13 mouse cellular contexts compared by ENCODE assay signal in genomic region chr13:90841213-90841553, GRCm38 (mm10).
DNase-seq lines count a peak whose midpoint lies in the region; ATAC-seq and TF ChIP-seq lines count a peak whose summit lies in the region.
"Had no signal": no experiment of that assay in that cellular context is flagged by ENCODE, and none has a peak within 500 bp of the region (broad histone marks: within the 10 kb centered on the region; RNA-seq: fewer than 3 reads in every experiment).

No protein-coding gene starts in this region.

- H3K4me1 ChIP-seq in hindbrain, embryonic 14.5 days (replicated peaks; ENCODE audit: control insufficient read depth, insufficient read depth, low read length) = no peaks in the 10 kb centered on the region
- no peaks in the 10 kb centered on the region for H3K4me1 ChIP-seq in hindbrain, embryonic 10.5 days (replicated peaks)
- H3K4me1 ChIP-seq in midbrain, embryonic 14.5 days (ENCODE audit: control insufficient read depth, insufficient read depth, low read length) = no peaks in the 10 kb centered on the region
- H3K4me1 ChIP-seq in midbrain, embryonic 16.5 days (ENCODE audit: control insufficient read depth, insufficient read depth, low read length) = peaks cover 3% of the 10 kb centered on the region; the same call in 1 of the 2 replicates
- no peaks in the 10 kb centered on the region for H3K4me1 ChIP-seq in forebrain, postnatal 0 days (ENCODE audit: insufficient read depth)
- H3K4me1 ChIP-seq in neural tube, embryonic 15.5 days = peaks cover 5% of the 10 kb centered on the region; the same call in 1 of the 2 replicates

- no peak overlapping the region for H3K4me3 ChIP-seq in hindbrain, embryonic 14.5 days (replicated peaks; ENCODE audit: low read length)
- H3K4me3 ChIP-seq in hindbrain, embryonic 10.5 days = no peak overlapping the region
- no peak overlapping the region for H3K4me3 ChIP-seq in midbrain, embryonic 14.5 days (replicated peaks; ENCODE audit: low read depth, low read length)
- H3K4me3 ChIP-seq in midbrain, embryonic 16.5 days (ENCODE audit: low read depth, low read length) = no peak overlapping the region
- no peak overlapping the region for H3K4me3 ChIP-seq in forebrain, postnatal 0 days (ENCODE audit: low read depth, low read length)
- no peak overlapping the region for H3K4me3 ChIP-seq in neural tube, embryonic 15.5 days (replicated peaks)
- H3K4me3 ChIP-seq: erythroblast, embryonic 14.5 days; liver, embryonic 13.5 days had no signal

- H3K27ac ChIP-seq in hindbrain, embryonic 14.5 days = no peak overlapping the region
- H3K27ac ChIP-seq in hindbrain, embryonic 10.5 days = no peak overlapping the region
- H3K27ac ChIP-seq in midbrain, embryonic 14.5 days (replicated peaks; ENCODE audit: low read depth, low read length) = no peak overlapping the region
- H3K27ac ChIP-seq in midbrain, embryonic 16.5 days (ENCODE audit: low read length) = no peak overlapping the region
- no peak overlapping the region for H3K27ac ChIP-seq in forebrain, postnatal 0 days (ENCODE audit: low read depth, low read length)
- H3K27ac ChIP-seq in neural tube, embryonic 15.5 days (replicated peaks) = no peak overlapping the region
- H3K27ac ChIP-seq: liver, embryonic 13.5 days; stomach, postnatal 0 days had no signal

- ATAC-seq in hindbrain, embryonic 14.5 days (ENCODE audit: low FRiP score) = peak; percentile 39; the same call in 1 of the 2 replicates
- ATAC-seq in midbrain, embryonic 14.5 days (ENCODE audit: low FRiP score, low TSS enrichment) = peak; percentile 16; the same call in 1 of the 2 replicates
- no peak; the same call in 1 of the 2 replicates for ATAC-seq in midbrain, embryonic 16.5 days
- ATAC-seq in forebrain, postnatal 0 days = no peak
- ATAC-seq in neural tube, embryonic 15.5 days (ENCODE audit: low FRiP score) = peak; percentile 45; the same call in 1 of the 2 replicates
- no peak for ATAC-seq in megakaryocyte-erythroid progenitor cell, adult 5-6 weeks (replicated peaks; ENCODE audit: low FRiP score, low TSS enrichment, poor library complexity, severe bottlenecking)

- no peak for DNase-seq in hindbrain, embryonic 14.5 days (ENCODE audit: low spot score)
- no peak for DNase-seq in hindbrain, embryonic 10.5 days (ENCODE audit: low spot score)
- DNase-seq in midbrain, embryonic 14.5 days = no peak
- peak; percentile 16 for DNase-seq in forebrain, postnatal 0 days
- no peak for DNase-seq in left cerebral cortex, adult 18-20 months (ENCODE audit: low spot score in 2 of 2)
- DNase-seq: adrenal gland, adult 8-10 months; heart, adult 11 months had no signal

- no peak overlapping the region for H3K4me2 ChIP-seq in hindbrain, embryonic 14.5 days (replicated peaks)
- no peak overlapping the region for H3K4me2 ChIP-seq in midbrain, embryonic 14.5 days (ENCODE audit: low read length)
- no peak overlapping the region for H3K4me2 ChIP-seq in midbrain, embryonic 16.5 days (ENCODE audit: low read length)
- H3K4me2 ChIP-seq in forebrain, postnatal 0 days (ENCODE audit: low read depth) = no peak overlapping the region
- H3K4me2 ChIP-seq in neural tube, embryonic 15.5 days = no peak overlapping the region
- H3K4me2 ChIP-seq: liver, embryonic 13.5 days had no signal

- H3K9ac ChIP-seq in hindbrain, embryonic 14.5 days = no peak overlapping the region
- H3K9ac ChIP-seq in midbrain, embryonic 14.5 days (replicated peaks; ENCODE audit: low read length) = no peak overlapping the region
- H3K9ac ChIP-seq in midbrain, embryonic 16.5 days (ENCODE audit: low read depth, low read length) = no peak overlapping the region
- no peak overlapping the region for H3K9ac ChIP-seq in forebrain, postnatal 0 days
- H3K9ac ChIP-seq in neural tube, embryonic 15.5 days (replicated peaks) = no peak overlapping the region
- H3K9ac ChIP-seq: liver, embryonic 13.5 days had no signal

- 49% methylated on average over 5 of the region's 5 CpGs for WGBS in hindbrain, embryonic 14.5 days
- 48% methylated on average over 5 of the region's 5 CpGs for WGBS in hindbrain, embryonic 10.5 days
- 48% methylated on average over 5 of the region's 5 CpGs for WGBS in midbrain, embryonic 14.5 days
- whole genome bisulfite sequencing in midbrain, embryonic 16.5 days = 49% methylated on average over 5 of the region's 5 CpGs
- WGBS in forebrain, postnatal 0 days = 46% methylated on average over 5 of the region's 5 CpGs
- 48% methylated on average over 5 of the region's 5 CpGs for WGBS in neural tube, embryonic 15.5 days

- no peaks in the 10 kb centered on the region for H3K9me3 ChIP-seq in hindbrain, embryonic 14.5 days (ENCODE audit: control insufficient read depth, low read length)
- H3K9me3 ChIP-seq in hindbrain, embryonic 10.5 days = no peaks in the 10 kb centered on the region
- H3K9me3 ChIP-seq in midbrain, embryonic 14.5 days (ENCODE audit: control insufficient read depth, low read length) = no peaks in the 10 kb centered on the region
- no peaks in the 10 kb centered on the region for H3K9me3 ChIP-seq in midbrain, embryonic 16.5 days (replicated peaks; ENCODE audit: control insufficient read depth, low read length, poor library complexity, severe bottlenecking)
- no peaks in the 10 kb centered on the region for H3K9me3 ChIP-seq in forebrain, postnatal 0 days (ENCODE audit: low read length)
- H3K9me3 ChIP-seq in neural tube, embryonic 15.5 days (replicated peaks) = no peaks in the 10 kb centered on the region
- H3K9me3 ChIP-seq: liver, embryonic 13.5 days had no signal

- no peak for TF ChIP-seq CTCF in forebrain, postnatal 0 days (IDR thresholded peaks at IDR 0.05; ENCODE audit: low read depth)

- no peaks in the 10 kb centered on the region for H3K27me3 ChIP-seq in hindbrain, embryonic 14.5 days (ENCODE audit: control insufficient read depth, insufficient read depth, low read length)
- no peaks in the 10 kb centered on the region for H3K27me3 ChIP-seq in hindbrain, embryonic 10.5 days (ENCODE audit: insufficient read depth, poor library complexity, severe bottlenecking)
- H3K27me3 ChIP-seq in midbrain, embryonic 14.5 days (ENCODE audit: control insufficient read depth, insufficient read depth, low read length) = no peaks in the 10 kb centered on the region
- no peaks in the 10 kb centered on the region for H3K27me3 ChIP-seq in midbrain, embryonic 16.5 days (ENCODE audit: control insufficient read depth, insufficient read depth, low read depth, low read length)
- H3K27me3 ChIP-seq in forebrain, postnatal 0 days (ENCODE audit: insufficient read depth, low read length) = no peaks in the 10 kb centered on the region
- H3K27me3 ChIP-seq in neural tube, embryonic 15.5 days (replicated peaks) = no peaks in the 10 kb centered on the region
- H3K27me3 ChIP-seq: liver, embryonic 13.5 days had no signal

- no peaks in the 10 kb centered on the region for H3K36me3 ChIP-seq in hindbrain, embryonic 14.5 days (replicated peaks; ENCODE audit: control insufficient read depth, insufficient read depth)
- no peaks in the 10 kb centered on the region for H3K36me3 ChIP-seq in hindbrain, embryonic 10.5 days
- no peaks in the 10 kb centered on the region for H3K36me3 ChIP-seq in midbrain, embryonic 14.5 days (ENCODE audit: control insufficient read depth, insufficient read depth, low read length)
- no peaks in the 10 kb centered on the region for H3K36me3 ChIP-seq in midbrain, embryonic 16.5 days (ENCODE audit: control insufficient read depth, insufficient read depth, low read length)
- no peaks in the 10 kb centered on the region for H3K36me3 ChIP-seq in forebrain, postnatal 0 days (ENCODE audit: insufficient read depth)
- H3K36me3 ChIP-seq in neural tube, embryonic 15.5 days = no peaks in the 10 kb centered on the region
- H3K36me3 ChIP-seq: liver, embryonic 13.5 days had no signal

Comparison
In these comparisons a context has a peak if more than half of its experiments do, and no peak if none do; other contexts are left out.
1. ATAC-seq: peak in hindbrain, embryonic 14.5 days (single experiment), midbrain, embryonic 14.5 days (single experiment) and neural tube, embryonic 15.5 days (single experiment); none in midbrain, embryonic 16.5 days (single experiment), forebrain, postnatal 0 days (single experiment) and megakaryocyte-erythroid progenitor cell, adult 5-6 weeks (single experiment).